Mouse (Mus musculus) right cerebral cortex, postnatal 4 days (tissue): ENCODE results near the gene Gm26566.
"Not testable (repeated sequence)": the region's sequence is repeated elsewhere in the genome, so short reads cannot be mapped to it uniquely, and the experiment has no call there.

ENCODE experiments used
- DNase-seq: peaks from one replicate; pipeline ENCODE4 v3.0.0-alpha.2; 2022

The Gm26566 gene

DNA sequence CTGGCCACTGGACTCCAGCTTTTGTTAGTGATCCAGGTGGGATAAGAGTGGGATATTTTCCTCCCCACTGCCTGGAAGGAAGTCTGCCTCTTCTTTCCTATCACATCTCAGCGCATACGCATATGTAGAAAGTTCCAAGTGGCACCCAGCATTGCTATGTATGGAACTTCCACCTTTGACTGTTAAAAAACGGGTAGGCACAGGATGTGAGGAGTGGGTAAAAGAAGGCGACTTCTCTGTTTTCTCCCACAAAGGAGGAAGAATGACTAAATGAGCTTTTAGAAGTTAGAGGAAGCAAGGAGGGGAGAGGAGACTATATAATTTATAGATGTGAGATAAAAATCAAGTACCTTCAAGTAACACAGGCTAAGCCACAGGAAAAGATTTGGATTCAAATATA is 19.8 kb downstream of the Gm26566 start:
- no peak for DNase-seq

DNA sequence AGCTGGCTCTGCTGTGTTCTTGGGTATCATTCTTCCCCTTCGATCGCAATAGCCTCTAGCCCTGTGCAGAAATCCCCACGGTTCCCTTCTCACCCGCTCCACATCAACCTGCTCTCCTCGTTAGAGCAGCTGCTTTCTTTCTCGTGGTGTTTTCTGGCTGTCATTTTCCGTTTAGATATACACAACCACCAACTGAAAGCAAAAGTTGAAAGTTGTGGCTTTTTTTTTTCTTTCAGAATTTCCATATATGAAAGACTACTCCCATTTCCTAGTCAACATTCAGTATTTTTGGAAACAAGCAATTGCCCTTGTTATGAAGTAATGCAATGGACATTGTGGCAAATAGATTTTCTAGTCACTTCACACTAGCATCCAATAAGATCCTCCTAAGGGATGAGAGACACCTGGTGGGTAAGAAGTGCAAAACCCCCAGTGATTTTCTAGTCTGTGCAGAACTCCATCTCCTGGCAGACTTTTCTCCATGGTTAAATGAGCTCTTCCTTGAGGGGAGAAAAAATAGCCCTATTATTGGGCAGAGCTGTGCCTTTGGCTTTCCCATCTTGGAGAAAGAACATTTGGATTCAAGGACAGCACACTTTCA is 21.3 kb downstream of the Gm26566 start:
- no peak for DNase-seq

DNA sequence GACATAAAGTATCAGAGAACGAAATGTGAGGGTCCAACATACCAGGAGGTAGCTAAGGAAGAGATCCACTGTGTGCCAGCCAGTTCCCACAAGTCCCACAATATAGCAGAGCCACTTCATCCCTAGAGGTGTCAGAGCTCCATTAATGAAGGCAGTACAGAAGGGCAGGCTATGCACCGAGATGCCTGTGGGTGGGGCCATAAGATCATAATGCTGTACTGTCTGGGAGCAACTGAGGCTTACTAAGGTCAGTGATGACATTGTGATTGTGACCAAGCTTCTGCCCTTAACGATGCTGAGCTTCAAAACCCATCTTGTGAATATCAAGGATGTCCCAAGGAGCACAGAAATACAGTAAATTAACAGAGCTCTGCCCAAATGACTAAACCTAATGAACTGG is 22.6 kb downstream of the Gm26566 start:
- no peak for DNase-seq

DNA sequence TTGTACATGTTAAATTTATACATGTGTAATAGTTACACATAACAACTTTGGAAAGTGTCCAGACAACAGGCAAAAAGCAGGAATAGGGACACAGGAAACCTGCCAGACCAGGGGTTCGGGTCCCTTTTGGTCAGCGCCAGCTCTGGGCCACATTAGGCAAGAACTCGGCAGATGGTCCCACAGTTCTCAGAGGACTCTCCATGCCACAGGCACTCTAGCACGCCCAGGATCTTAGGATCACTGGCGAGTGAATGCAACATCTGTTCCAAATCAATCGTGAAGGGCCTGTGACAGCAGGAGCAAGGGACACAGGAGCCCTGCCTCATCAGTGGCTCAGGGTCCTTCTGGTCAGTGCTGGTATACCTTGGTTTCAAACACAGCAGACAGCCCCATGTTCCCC is 28.3 kb downstream of the Gm26566 start:
- DNase-seq: no peak

DNA sequence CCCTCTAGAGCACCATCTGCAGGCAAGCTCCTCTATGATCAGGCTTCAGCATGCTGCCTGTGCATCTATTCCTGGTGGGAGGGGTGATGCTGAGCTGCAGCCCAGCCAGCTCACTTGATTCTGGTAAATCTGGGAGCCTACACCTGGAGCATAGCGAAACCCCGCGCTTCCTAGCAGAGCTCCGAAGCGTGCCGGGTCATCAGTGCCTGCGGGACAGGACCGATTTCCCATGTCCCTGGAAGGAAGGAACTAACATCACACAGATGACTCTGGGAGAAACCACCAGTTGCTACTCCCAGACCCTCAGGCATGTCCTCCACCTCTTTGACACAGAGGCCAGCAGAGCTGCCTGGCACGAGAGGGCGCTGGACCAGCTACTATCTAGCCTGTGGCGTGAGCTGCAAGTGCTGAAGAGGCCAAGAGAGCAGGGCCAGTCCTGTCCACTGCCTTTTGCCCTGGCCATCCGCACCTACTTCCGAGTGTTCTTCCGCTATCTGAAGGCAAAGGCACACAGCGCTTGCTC is 33.3 kb downstream of the Gm26566 start, which contains the start of gene Gm13271:
Gm13271 (plus strand) TSS at position 51 of the 523 bp plus-strand sequence.
- peak; percentile 48 for DNase-seq

DNA sequence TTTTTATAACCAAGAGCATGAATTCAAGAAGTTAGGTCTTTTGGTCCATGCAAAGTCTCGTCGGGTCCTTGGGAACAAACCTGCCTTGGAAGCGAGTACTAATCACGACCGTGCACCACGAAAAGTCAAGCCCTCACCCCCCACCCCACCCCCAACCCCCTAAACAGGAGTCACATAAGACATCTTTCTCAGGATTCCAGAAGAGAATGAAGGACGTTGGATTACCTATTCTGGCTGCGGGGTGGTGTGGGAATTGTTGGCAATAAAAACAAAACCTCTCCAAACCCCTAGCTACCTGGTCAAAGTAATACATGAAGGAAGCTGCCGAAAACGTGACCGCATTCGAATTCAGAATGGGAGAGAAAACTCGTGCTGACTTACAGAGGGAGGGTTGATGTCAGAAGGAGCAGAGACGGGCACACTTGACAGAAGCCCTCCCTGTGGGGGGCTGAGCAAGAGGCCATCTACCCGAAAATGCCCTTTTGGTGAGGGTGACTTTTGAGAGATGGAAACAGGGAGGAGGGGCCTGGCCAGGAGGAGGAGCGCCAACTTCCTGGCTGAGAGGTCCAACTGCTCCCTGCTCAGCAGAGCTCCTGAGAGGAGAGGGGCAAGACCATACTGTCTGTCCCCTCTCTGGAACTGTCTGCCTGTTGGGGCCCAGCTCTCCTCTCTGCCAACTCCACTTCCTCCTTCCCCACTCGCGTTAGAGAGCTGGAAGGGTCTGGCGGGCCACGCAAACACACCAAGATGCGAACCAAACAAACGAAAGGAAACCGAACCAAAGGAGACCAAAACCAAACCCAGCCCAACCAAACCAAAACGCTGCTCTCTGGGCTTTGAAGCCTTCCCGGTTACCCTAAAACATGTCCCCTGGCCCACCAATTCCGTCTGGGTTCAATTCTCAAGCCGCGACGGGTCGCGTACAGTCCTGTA is 35.2 kb downstream of the Gm26566 start:
- not testable (repeated sequence) for DNase-seq

DNA sequence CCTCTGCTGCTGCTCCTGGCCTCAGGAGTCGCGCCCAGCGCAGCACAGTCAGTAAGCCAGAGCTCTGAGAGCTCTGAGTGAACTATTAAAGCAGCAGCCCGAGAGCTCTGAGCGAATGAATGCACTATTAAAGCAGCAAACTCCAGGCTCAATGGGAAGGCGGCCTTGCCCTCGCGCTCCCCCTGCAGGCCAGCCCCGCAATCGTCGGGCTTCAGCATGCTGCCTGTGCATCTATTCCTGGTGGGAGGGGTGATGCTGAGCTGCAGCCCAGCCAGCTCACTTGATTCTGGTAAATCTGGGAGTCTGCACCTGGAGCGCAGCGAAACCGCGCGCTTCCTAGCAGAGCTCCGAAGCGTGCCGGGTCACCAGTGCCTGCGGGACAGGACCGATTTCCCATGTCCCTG is 36.0 kb downstream of the Gm26566 start:
- DNase-seq: peak; percentile 76

DNA sequence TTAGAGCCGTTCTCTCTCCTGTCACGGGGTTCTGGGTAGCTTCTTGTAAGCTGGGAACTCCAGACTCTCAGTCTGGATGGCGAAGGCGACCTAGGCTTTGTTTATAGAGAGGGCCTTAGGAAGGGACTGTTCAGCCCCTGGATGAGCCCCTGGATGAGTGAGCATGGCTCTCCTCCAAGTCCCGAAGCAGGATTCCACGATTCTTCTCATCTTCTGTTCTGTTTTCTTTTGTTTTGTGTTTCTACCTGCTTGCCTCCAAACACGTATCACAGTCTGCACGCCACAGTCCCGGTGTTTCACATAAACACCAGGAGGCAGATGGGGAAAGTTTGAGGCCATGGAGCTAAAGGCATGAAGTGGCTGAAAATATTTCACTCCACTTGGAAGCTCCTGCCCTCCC is 37.1 kb downstream of the Gm26566 start:
- DNase-seq: not testable (repeated sequence)

DNA sequence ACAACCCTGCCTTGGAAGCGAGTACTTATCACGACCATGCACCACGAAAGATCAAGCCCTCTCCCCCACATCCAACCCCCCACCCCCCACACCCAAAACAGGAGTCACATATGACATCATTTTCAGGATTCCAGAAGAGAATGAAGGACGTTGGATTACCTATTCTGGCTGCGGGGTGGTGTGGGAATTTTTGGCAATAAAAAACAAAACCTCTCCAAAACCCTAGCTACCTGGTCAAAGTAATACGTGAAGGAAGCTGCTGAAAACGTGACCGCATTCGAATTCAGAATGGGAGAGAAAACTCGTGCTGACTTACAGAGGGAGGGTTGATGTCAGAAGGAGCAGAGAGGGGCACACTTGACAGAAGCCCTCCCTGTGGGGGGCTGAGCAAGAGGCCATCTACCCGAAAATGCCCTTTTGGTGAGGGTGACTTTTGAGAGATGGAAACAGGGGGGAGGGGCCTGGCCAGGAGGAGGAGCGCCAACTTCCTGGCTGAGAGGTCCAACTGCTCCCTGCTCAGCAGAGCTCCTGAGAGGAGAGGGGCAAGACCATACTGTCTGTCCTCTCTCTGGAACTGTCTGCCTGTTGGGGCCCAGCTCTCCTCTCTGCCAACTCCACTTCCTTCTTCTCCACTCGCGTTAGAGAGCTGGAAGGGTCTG is 38.1 kb downstream of the Gm26566 start, which contains the start of gene Gm13283:
Gm13283 (plus strand) TSS at position 510 of the 659 bp plus-strand sequence.
- peak; percentile 22 for DNase-seq

DNA sequence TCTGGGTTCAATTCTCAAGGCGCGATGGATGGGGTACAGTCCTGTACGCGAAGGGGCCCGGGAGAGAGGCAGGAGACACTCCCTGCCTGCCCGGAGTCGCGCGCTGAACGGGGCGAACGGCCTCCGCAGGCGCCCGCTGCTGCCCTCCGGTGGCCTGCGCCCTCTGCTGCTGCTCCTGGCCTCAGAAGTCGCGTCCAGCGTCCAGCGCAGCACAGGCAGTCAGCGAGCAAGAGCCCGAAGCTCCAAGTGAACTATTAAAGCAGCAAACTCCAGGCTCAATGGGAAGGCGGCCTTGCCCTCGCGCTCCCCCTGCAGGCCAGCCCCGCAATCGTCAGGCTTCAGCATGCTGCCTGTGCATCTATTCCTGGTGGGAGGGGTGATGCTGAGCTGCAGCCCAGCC is 38.8 kb downstream of the Gm26566 start:
- not testable (repeated sequence) for DNase-seq

DNA sequence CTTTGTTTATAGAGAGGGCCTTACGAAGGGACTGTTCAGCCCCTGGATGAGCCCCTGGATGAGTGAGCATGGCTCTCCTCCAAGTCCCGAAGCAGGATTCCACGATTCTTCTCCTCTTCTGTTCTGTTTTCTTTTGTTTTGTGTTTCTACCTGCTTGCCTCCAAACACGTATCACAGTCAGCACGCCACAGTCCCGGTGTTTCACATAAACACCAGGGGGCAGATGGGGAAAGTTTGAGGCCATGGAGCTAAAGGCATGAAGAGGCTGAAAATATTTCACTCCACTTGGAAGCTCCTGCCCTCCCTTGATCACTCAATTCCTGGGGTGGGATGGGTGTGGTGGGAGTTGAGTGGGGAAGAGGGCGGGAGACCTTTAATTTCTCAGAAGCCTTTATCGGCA is 40.2 kb downstream of the Gm26566 start:
- peak; percentile 65 for DNase-seq

DNA sequence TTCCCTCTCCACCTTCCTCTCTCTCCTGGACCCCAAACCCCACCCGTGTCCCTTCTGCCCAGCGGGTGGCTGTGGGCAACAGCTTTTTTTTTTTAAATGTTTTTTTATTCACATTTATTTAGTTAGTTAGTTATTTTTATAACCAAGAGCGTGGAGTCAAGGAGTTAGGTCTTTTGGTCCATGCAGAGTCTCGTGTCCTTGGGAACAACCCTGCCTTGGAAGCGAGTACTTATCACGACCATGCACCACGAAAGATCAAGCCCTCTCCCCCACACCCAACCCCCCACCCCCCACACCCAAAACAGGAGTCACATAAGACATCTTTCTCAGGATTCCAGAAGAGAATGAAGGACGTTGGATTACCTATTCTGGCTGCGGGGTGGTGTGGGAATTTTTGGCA is 40.7 kb downstream of the Gm26566 start:
- not testable (repeated sequence) for DNase-seq

DNA sequence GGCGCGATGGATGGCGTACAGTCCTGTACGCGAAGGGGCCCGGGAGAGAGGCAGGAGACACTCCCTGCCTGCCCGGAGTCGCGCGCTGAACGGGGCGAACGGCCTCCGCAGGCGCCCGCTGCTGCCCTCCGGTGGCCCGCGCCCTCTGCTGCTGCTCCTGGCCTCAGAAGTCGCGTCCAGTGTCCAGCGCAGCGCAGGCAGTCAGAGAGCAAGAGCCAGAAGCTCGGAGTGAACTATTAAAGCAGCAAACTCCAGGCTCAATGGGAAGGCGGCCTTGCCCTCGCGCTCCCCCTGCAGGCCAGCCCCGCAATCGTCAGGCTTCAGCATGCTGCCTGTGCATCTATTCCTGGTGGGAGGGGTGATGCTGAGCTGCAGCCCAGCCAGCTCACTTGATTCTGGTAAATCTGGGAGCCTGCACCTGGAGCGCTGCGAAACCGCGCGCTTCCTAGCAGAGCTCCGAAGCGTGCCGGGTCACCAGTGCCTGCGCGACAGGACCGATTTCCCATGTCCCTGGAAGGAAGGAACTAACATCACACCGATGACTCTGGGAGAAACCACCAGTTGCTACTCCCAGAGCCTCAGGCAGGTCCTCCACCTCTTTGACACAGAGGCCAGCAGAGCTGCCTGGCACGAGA is 41.9 kb downstream of the Gm26566 start:
- not testable (repeated sequence) for DNase-seq
